Comparison of ENCODE assay signal across 15 mouse cellular contexts in genomic region chr11:95079256-95079875, GRCm38 (mm10). TPM values are rescaled to one million over a fixed set of nuclear protein-coding genes. Genes with fewer than 3 reads are reported as not detected.
A peak's percentile ranks its signal among the peaks of the same experiment; 100 is the strongest.
DNase-seq lines count a peak whose midpoint lies in the region; ATAC-seq and TF ChIP-seq lines count a peak whose summit lies in the region.
"Had no signal": no experiment of that assay in that cellular context is flagged by ENCODE, and none has a peak within 500 bp of the region (broad histone marks: within the 10 kb centered on the region; RNA-seq: fewer than 3 reads in every experiment).

No protein-coding gene starts in this region.

- H3K27me3 ChIP-seq in kidney, adult 2 months (replicated peaks; ENCODE audit: control insufficient read depth, insufficient read depth, low read length) = no peaks in the 10 kb centered on the region
- peaks cover 36% of the 10 kb centered on the region for H3K27me3 ChIP-seq in lung, embryonic 14.5 days (ENCODE audit: insufficient read depth, low read length)
- no peaks in the 10 kb centered on the region for H3K27me3 ChIP-seq in intestine, embryonic 15.5 days (replicated peaks)
- peaks cover 22% of the 10 kb centered on the region for H3K27me3 ChIP-seq in hindbrain, embryonic 11.5 days (ENCODE audit: control insufficient read depth, insufficient read depth, low read length)

- WGBS in kidney, adult 2 months = 66% methylated on average over 6 of the region's 6 CpGs
- 37% methylated on average over 6 of the region's 6 CpGs for WGBS in lung, embryonic 14.5 days
- WGBS in intestine, embryonic 15.5 days = 56% methylated on average over 6 of the region's 6 CpGs
- 80% methylated on average over 6 of the region's 6 CpGs for WGBS in hindbrain, embryonic 11.5 days

- TF ChIP-seq CTCF in kidney, adult 2 months (conservative IDR thresholded peaks at IDR 0.05; ENCODE audit: insufficient read depth, insufficient read length, low read depth, low read length) = no peak
- TF ChIP-seq CTCF in lung, embryonic 14.5 days (IDR thresholded peaks at IDR 0.05; ENCODE audit: low read depth) = no peak

- no peak overlapping the region for H3K9ac ChIP-seq in lung, embryonic 14.5 days
- H3K9ac ChIP-seq in intestine, embryonic 15.5 days = no peak overlapping the region
- H3K9ac ChIP-seq in hindbrain, embryonic 11.5 days (ENCODE audit: low read depth, low read length) = no peak overlapping the region
- H3K9ac ChIP-seq: liver, embryonic 13.5 days had no signal

- H3K9me3 ChIP-seq in lung, embryonic 14.5 days (ENCODE audit: low read depth, low read length) = no peaks in the 10 kb centered on the region
- no peaks in the 10 kb centered on the region for H3K9me3 ChIP-seq in intestine, embryonic 15.5 days
- H3K9me3 ChIP-seq in hindbrain, embryonic 11.5 days (ENCODE audit: control insufficient read depth, low read length) = no peaks in the 10 kb centered on the region
- H3K9me3 ChIP-seq: liver, embryonic 13.5 days had no signal

- intact Hi-C loops in heart, postnatal 14 days (cut with DNase I) = no loop called here

- no peaks in the 10 kb centered on the region for H3K36me3 ChIP-seq in kidney, adult 2 months (ENCODE audit: control insufficient read depth, insufficient read depth, low read length)
- H3K36me3 ChIP-seq in lung, embryonic 14.5 days (ENCODE audit: insufficient read depth) = no peaks in the 10 kb centered on the region
- H3K36me3 ChIP-seq in intestine, embryonic 15.5 days = no peaks in the 10 kb centered on the region
- no peaks in the 10 kb centered on the region for H3K36me3 ChIP-seq in hindbrain, embryonic 11.5 days (ENCODE audit: control insufficient read depth, insufficient read depth, low read length)
- H3K36me3 ChIP-seq: liver, embryonic 13.5 days had no signal

- no peak overlapping the region; the same call in 1 of the 2 replicates for H3K4me2 ChIP-seq in lung, embryonic 14.5 days
- H3K4me2 ChIP-seq in intestine, embryonic 15.5 days (replicated peaks) = no peak overlapping the region
- H3K4me2 ChIP-seq in hindbrain, embryonic 11.5 days (replicated peaks; ENCODE audit: low read depth, low read length) = no peak overlapping the region
- H3K4me2 ChIP-seq: liver, embryonic 13.5 days had no signal

- ATAC-seq in lung, embryonic 14.5 days (ENCODE audit: insufficient read depth) = no peak
- ATAC-seq in intestine, embryonic 15.5 days = no peak
- no peak for ATAC-seq in hindbrain, embryonic 11.5 days (ENCODE audit: low FRiP score)
- ATAC-seq: hindbrain, embryonic 16.5 days had no signal

- H3K4me3 ChIP-seq in kidney, adult 2 months (ENCODE audit: insufficient read depth, low read depth, low read length) = no peak overlapping the region
- H3K4me3 ChIP-seq in lung, embryonic 14.5 days (ENCODE audit: low read depth, low read length) = no peak overlapping the region
- H3K4me3 ChIP-seq in intestine, embryonic 15.5 days (replicated peaks) = no peak overlapping the region
- H3K4me3 ChIP-seq in hindbrain, embryonic 11.5 days (ENCODE audit: low read depth, low read length) = no peak overlapping the region
- H3K4me3 ChIP-seq: liver, embryonic 13.5 days had no signal

- H3K27ac ChIP-seq in kidney, adult 2 months (ENCODE audit: insufficient read depth, low read depth, low read length) = peak overlapping the region; percentile 83
- H3K27ac ChIP-seq in lung, embryonic 14.5 days (ENCODE audit: low read depth) = peak overlapping the region; percentile 9; the same call in 1 of the 2 replicates
- no peak overlapping the region for H3K27ac ChIP-seq in intestine, embryonic 15.5 days
- H3K27ac ChIP-seq in hindbrain, embryonic 11.5 days (ENCODE audit: low read depth, low read length) = no peak overlapping the region
- H3K27ac ChIP-seq: liver, embryonic 13.5 days had no signal

- TF ChIP-seq POLR2A in kidney, adult 2 months (IDR thresholded peaks at IDR 0.05; ENCODE audit: low read depth, low read length) = no peak

- DNase-seq in heart, adult 11 months = peak; percentile 93
- no peak for DNase-seq in heart, postnatal 14 days
- peak; percentile 51 to 61 for DNase-seq in adrenal gland, adult 18-20 months (ENCODE audit: low spot score in 2 of 2)
- peak; percentile 88 for DNase-seq in kidney, adult 2 months
- peak; percentile 60 for DNase-seq in lung, embryonic 14.5 days
- no peak for DNase-seq in layer of hippocampus, adult 18-20 months (ENCODE audit: low spot score in 2 of 2)
- no peak for DNase-seq in hindbrain, embryonic 11.5 days (ENCODE audit: low spot score)
- DNase-seq: B cell, adult 2 months; liver, embryonic 13.5 days; midbrain, embryonic 14.5 days; thymus, postnatal 14 days had no signal

- peaks cover 28% of the 10 kb centered on the region for H3K4me1 ChIP-seq in kidney, adult 2 months (ENCODE audit: control insufficient read depth, insufficient read depth, low read length)
- H3K4me1 ChIP-seq in lung, embryonic 14.5 days (ENCODE audit: insufficient read depth) = peaks cover 34% of the 10 kb centered on the region
- H3K4me1 ChIP-seq in intestine, embryonic 15.5 days (replicated peaks) = peaks cover 35% of the 10 kb centered on the region
- H3K4me1 ChIP-seq in hindbrain, embryonic 11.5 days (replicated peaks; ENCODE audit: control insufficient read depth, insufficient read depth, low read length) = no peaks in the 10 kb centered on the region

RNA-seq across cellular contexts. Expression of gene Itga3, which starts 2.8 kb away (rescaled TPM):
- 10 to 100 TPM; 13.5 to 15.6 TPM for total RNA-seq in heart, postnatal 14 days (2021)
- 10 to 100 TPM; 33.9 to 44.6 TPM for total RNA-seq in adrenal gland, adult 18-20 months (2021)
- 48.2 and 55.4 TPM in 2 replicates for polyA plus RNA-seq in kidney, adult 2 months (2012; rRNA removed)
- 27.1 and 28.4 TPM in 2 replicates for polyA plus RNA-seq in lung, embryonic 14.5 days (2014; fragmentation: Nextera tagmentation; extraction: Ambion mirVana)
- 10 to 100 TPM; 11.2 to 14.0 TPM for total RNA-seq in layer of hippocampus, adult 18-20 months (2021)
- polyA plus RNA-seq in intestine, embryonic 15.5 days (2015; fragmentation: Nextera tagmentation; extraction: Ambion mirVana) = 32.8 and 35.6 TPM in 2 replicates
- polyA plus RNA-seq in hindbrain, embryonic 11.5 days (2014; fragmentation: Nextera tagmentation; extraction: Ambion mirVana) = 4.2 and 4.4 TPM in 2 replicates

RNA-seq across cellular contexts. Expression of gene Pdk2, which starts 38.2 kb away (rescaled TPM):
- 100 to 1,000 TPM; 297 to 326 TPM for total RNA-seq in heart, postnatal 14 days (2021)
- 100 to 1,000 TPM in 1 of 2 experiments, 10 to 100 TPM in 1; 84.1 to 111 TPM for total RNA-seq in adrenal gland, adult 18-20 months (2021)
- polyA plus RNA-seq in kidney, adult 2 months (2012; rRNA removed) = 430 and 469 TPM in 2 replicates
- 24.5 and 27.4 TPM in 2 replicates for polyA plus RNA-seq in lung, embryonic 14.5 days (2014; fragmentation: Nextera tagmentation; extraction: Ambion mirVana)
- total RNA-seq in layer of hippocampus, adult 18-20 months (2021) = 100 to 1,000 TPM; 137 to 142 TPM
- polyA plus RNA-seq in intestine, embryonic 15.5 days (2015; fragmentation: Nextera tagmentation; extraction: Ambion mirVana) = 30.8 and 31.2 TPM in 2 replicates
- polyA plus RNA-seq in hindbrain, embryonic 11.5 days (2014; fragmentation: Nextera tagmentation; extraction: Ambion mirVana) = 12.5 and 13.0 TPM in 2 replicates

RNA-seq across cellular contexts. Expression of gene Dlx3, which starts 40.6 kb away (rescaled TPM):
- not detected for total RNA-seq in heart, postnatal 14 days (2021)
- not detected for total RNA-seq in adrenal gland, adult 18-20 months (2021)
- 0.05 and 0.10 TPM in 2 replicates for polyA plus RNA-seq in kidney, adult 2 months (2012; rRNA removed)
- 0.11 and 0.18 TPM in 2 replicates for polyA plus RNA-seq in lung, embryonic 14.5 days (2014; fragmentation: Nextera tagmentation; extraction: Ambion mirVana)
- total RNA-seq in layer of hippocampus, adult 18-20 months (2021) = not detected
- 0.60 and 0.88 TPM in 2 replicates for polyA plus RNA-seq in intestine, embryonic 15.5 days (2015; fragmentation: Nextera tagmentation; extraction: Ambion mirVana)
- 1.7 TPM in 2 replicates for polyA plus RNA-seq in hindbrain, embryonic 11.5 days (2014; fragmentation: Nextera tagmentation; extraction: Ambion mirVana)
- total RNA-seq: layer of hippocampus, postnatal 25 days; neutrophil, adult 5-6 weeks had no signal

Comparison
In these comparisons a context has a peak if more than half of its experiments do, and no peak if none do; other contexts are left out.
1. DNase-seq: peak in heart, adult 11 months (single experiment), adrenal gland, adult 18-20 months (2 of 2), kidney, adult 2 months (single experiment) and lung, embryonic 14.5 days (single experiment); none in heart, postnatal 14 days (0 of 2), layer of hippocampus, adult 18-20 months (0 of 2) and hindbrain, embryonic 11.5 days (single experiment).
2. H3K27ac ChIP-seq: peak in kidney, adult 2 months (single experiment) and lung, embryonic 14.5 days (single experiment); none in intestine, embryonic 15.5 days (single experiment) and hindbrain, embryonic 11.5 days (single experiment).
3. RNA of gene Pdk2, which starts 38.2 kb away (polyA plus RNA-seq): 430 to 469 TPM in kidney, adult 2 months; 30.8 to 31.2 TPM in intestine, embryonic 15.5 days, 24.5 to 27.4 TPM in lung, embryonic 14.5 days and 12.5 to 13.0 TPM in hindbrain, embryonic 11.5 days; every median in the first group is over 10 times any median in the second.